Mouse (Mus musculus) lung, embryonic 15.5 days (tissue): ENCODE data around the gene Epgn. TPM values are rescaled to one million over a fixed set of nuclear protein-coding genes. Genes with fewer than 3 reads are reported as not detected.

Experiments used
- ATAC-seq: fragments of 200-750 bp; cut with Nextera tagmentation; 2 replicates; pipeline ENCODE4 v1.8.0; 2017; ENCODE audit warnings: moderate number of reproducible peaks, borderline replicate concordance; ENCODE audit not compliant: low FRiP score, low TSS enrichment; ENCODE audit errors: extremely low read depth
- H3K27ac ChIP-seq: fragments of 300-500 bp; sonication (generic); 2 replicates; pipeline ENCODE4 v1.5.1; 2015; ENCODE audit warnings: moderate library complexity, mild to moderate bottlenecking, inconsistent platforms
- H3K27me3 ChIP-seq: fragments of 300-500 bp; sonication (generic); 2 replicates; pipeline ENCODE4 v1.6.1; 2015; ENCODE audit warnings: inconsistent platforms
- H3K36me3 ChIP-seq: fragments of 300-500 bp; sonication (generic); 2 replicates; pipeline ENCODE4 v1.6.1; 2015; ENCODE audit warnings: inconsistent platforms
- H3K4me1 ChIP-seq: fragments of 300-500 bp; sonication (generic); 2 replicates; pipeline ENCODE4 v1.6.1; 2015; ENCODE audit warnings: inconsistent platforms
- H3K4me2 ChIP-seq: fragments of 300-500 bp; sonication (generic); 2 replicates; pipeline ENCODE4 v1.6.1; 2015; ENCODE audit warnings: inconsistent platforms, mild to moderate bottlenecking, moderate library complexity
- H3K4me3 ChIP-seq: fragments of 300-500 bp; sonication (generic); 2 replicates; pipeline ENCODE4 v1.5.1; 2015; ENCODE audit warnings: mild to moderate bottlenecking, inconsistent platforms
- H3K9ac ChIP-seq: fragments of 300-500 bp; sonication (generic); 2 replicates; pipeline ENCODE4 v1.6.1; 2015; ENCODE audit warnings: inconsistent platforms
- H3K9me3 ChIP-seq: fragments of 300-500 bp; sonication (generic); 2 replicates; pipeline ENCODE4 v1.6.1; 2016; ENCODE audit warnings: inconsistent platforms
- WGBS: fragments of 180-500 bp; shearing (Covaris S2); methylation state at CpG from one replicate; pipeline ENCODE4 v1.1.7; 2015; 5-methylcytosine and 5-hydroxymethylcytosine counted together
- polyA plus RNA-seq: library from polyadenylated mRNA; unstranded; fragments of >200 nt; fragmentation: Nextera tagmentation; extraction: Ambion mirVana; gene quantifications from 2 replicates; pipeline ENCODE4 v1.2.1, GENCODE M21; 2015

Epgn gene
- polyA plus RNA-seq: 0.16 TPM in 1 of 2 replicates, not detected in the other

DNA sequence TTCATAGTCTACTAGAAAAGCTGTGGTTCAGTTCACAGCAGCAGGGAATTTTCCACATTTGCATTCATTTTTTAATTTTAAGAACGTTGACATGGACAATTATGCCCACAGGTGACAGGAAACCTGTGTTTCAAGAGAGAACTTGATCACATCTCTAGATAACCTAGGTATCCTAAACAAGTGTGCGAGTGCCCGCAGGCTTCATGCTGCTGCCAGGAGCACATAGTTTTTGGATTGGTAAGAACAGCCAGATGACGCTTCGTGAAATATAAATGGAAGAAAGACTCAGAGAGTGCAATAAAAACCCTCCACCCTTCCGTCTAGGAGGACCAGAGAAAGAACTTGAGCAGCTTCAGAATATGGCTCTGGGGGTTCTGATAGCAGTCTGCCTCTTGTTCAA is at the start of gene Epgn:
Gene Epgn, plus strand, starts transcription at position 301 of the 400 bp plus-strand sequence.
- 83% methylated on average over 6 of the region's 6 CpGs for WGBS

DNA sequence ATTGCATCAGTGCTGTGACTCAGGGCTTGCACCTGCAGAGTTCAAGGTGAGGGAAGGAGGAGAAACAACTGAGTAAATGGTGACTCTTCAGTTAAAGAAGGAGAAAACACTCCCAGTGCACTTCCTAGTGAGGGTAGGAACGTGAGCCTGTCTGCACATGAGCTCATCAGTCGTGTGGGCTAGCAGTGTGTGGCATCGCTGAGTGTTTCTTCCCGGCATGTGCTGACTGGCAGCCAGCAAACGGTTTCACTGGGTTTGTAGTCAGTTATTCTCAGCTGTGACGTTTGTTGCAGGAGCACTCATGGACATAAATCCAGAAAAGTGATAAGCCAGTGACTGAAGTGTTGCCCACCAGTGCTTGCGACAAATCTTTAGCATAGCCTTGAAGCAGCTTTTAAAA is 47.0 kb upstream of the Epgn start:
- Histone ChIP-seq H3K36me3 (no peaks in the 10 kb centered on the region), H3K4me2 (no peak overlapping the region), H3K4me1 (no peaks in the 10 kb centered on the region), H3K9me3 (no peaks in the 10 kb centered on the region), H3K27me3 (no peaks in the 10 kb centered on the region), H3K27ac (no peak overlapping the region), H3K4me3 (no peak overlapping the region), H3K9ac (no peak overlapping the region)
- ATAC-seq: no peak
- 74% methylated on average over 7 of the region's 7 CpGs for WGBS

More for the DNA sequence above, at the start of gene Epgn:
- Histone ChIP-seq H3K4me2 (no peak within 1 kb of the TSS), H3K27me3 (no peaks in the 10 kb centered on the region; the same call in 1 of the 2 replicates), H3K9me3 (no peaks in the 10 kb centered on the region), H3K27ac (no peak within 1 kb of the TSS), H3K36me3 (no peaks in the 10 kb centered on the region), H3K4me1 (no peaks in the 10 kb centered on the region), H3K4me3 (no peak within 1 kb of the TSS), H3K9ac (no peak within 1 kb of the TSS)
- ATAC-seq: no peak

DNA sequence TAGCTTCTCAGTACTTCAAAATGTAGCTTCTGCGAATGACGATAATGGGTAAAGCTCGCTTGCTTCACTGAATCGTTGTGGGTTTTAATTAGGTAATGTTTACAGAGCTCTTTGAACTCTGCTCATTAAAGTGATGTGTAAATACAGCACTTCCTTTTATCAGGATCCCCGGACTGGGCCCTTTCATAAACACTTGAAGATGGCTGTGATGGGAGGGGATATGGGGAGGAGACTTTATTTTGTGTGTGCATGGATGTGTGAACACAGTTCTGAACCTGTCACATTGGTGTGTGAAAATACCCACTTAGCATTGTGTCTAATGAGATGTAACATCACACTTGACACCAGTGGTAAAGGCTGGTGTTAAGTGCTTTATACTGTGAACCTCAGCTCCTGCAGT is 39.7 kb upstream of the Epgn start:
- H3K4me3 ChIP-seq: no peak overlapping the region
- ATAC-seq: no peak
- WGBS: 24% methylated on average over 5 of the region's 5 CpGs
- H3K4me1 ChIP-seq: no peaks in the 10 kb centered on the region
- no peaks in the 10 kb centered on the region for H3K27me3 ChIP-seq
- no peak overlapping the region for H3K9ac ChIP-seq
- no peak overlapping the region for H3K27ac ChIP-seq
- H3K9me3 ChIP-seq: no peaks in the 10 kb centered on the region
- no peak overlapping the region for H3K4me2 ChIP-seq
- no peaks in the 10 kb centered on the region for H3K36me3 ChIP-seq

DNA sequence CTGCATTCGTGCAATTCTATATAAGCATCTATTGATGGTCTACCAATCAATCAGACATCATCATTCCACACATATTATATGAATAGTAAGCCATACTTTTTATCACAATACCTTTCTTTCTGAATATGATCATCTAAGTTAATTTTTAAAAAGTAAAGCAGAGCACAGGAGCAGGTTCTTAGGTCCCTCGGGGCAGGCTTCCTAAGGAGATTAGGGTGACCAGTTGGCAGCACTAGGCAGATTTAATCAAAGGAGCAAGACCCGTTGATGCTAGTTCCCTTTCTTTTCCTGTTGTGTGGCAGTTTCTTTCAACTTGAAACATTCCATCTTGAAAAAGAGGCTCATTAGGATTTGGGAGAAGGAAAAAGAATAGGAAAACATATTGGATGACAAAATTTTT is 39.1 kb upstream of the Epgn start:
- no peak overlapping the region for H3K4me3 ChIP-seq
- no peaks in the 10 kb centered on the region for H3K36me3 ChIP-seq
- ATAC-seq: no peak
- H3K27me3 ChIP-seq: no peaks in the 10 kb centered on the region
- H3K27ac ChIP-seq: no peak overlapping the region
- no peaks in the 10 kb centered on the region for H3K4me1 ChIP-seq
- no peak overlapping the region for H3K9ac ChIP-seq
- 77% methylated on average over 3 of the region's 3 CpGs for WGBS
- H3K9me3 ChIP-seq: no peaks in the 10 kb centered on the region
- H3K4me2 ChIP-seq: no peak overlapping the region

DNA sequence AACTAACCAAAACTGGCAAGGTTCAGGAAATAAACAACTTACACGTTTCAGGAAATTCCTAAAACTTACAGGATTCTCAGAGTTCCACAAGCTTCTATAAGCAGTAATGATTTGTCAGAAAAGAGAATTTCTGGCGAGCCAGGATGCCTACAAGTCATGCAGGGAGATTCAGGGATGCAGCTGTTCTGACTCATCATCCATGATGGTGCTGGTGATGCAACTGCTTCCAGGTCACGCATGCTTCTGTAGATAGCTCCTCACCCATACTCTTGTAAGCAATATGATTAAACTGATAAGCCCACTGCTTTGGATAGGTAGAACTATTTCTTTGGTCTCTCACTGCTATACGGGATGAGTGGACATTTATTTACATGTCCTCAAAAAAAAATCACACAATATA is 38.7 kb upstream of the Epgn start:
- no peaks in the 10 kb centered on the region for H3K9me3 ChIP-seq
- H3K4me1 ChIP-seq: no peaks in the 10 kb centered on the region
- WGBS: 80% methylated on average over 4 of the region's 4 CpGs
- no peak overlapping the region for H3K27ac ChIP-seq
- H3K4me2 ChIP-seq: no peak overlapping the region
- H3K9ac ChIP-seq: no peak overlapping the region
- H3K4me3 ChIP-seq: no peak overlapping the region
- ATAC-seq: no peak
- no peaks in the 10 kb centered on the region for H3K36me3 ChIP-seq
- no peaks in the 10 kb centered on the region for H3K27me3 ChIP-seq

DNA sequence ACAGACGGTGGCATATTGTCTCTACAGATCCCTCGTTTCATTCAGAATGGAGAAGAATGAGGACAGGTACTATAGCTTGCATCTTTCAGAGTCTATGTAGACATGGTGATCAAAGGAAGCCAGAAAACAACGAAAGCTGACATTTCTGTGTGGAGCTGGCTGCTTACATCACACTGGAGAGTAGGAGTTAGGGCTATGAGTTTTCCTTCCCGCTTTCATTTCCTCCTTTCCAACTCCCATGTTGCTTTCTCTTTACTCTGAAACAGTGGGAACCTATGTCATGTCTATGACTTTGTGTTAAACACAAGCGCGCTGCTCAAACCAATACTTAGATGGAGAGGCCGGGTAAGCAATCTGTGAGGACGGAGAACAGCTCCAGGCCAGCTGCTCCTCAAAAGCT is 27.3 kb upstream of the Epgn start:
- no peaks in the 10 kb centered on the region for H3K27me3 ChIP-seq
- no peak for ATAC-seq
- no peak overlapping the region for H3K4me2 ChIP-seq
- no peak overlapping the region for H3K4me3 ChIP-seq
- H3K9me3 ChIP-seq: no peaks in the 10 kb centered on the region
- no peaks in the 10 kb centered on the region for H3K36me3 ChIP-seq
- 88% methylated on average over 8 of the region's 8 CpGs for WGBS
- H3K27ac ChIP-seq: no peak overlapping the region
- no peaks in the 10 kb centered on the region for H3K4me1 ChIP-seq
- no peak overlapping the region for H3K9ac ChIP-seq

DNA sequence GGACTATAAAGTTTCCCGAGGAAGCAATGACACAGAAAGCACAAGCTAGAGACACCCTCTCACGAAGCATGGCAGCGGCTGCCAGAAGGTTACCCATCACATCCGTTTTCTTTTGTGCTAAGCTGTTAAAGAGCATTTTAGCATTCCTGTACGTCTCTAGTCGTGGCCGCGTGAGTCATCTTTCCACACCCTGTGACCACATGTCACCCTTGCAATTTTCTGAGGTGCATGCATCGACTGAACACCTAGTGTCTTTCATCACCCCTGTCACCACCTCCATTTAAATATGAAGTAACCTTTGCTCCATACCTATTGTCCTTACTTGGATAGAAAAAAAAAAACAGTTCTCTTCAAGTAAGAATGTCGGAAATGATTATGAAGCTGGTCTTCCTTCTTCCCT is 12.0 kb upstream of the Epgn start:
- no peak overlapping the region for H3K27ac ChIP-seq
- no peak overlapping the region for H3K9ac ChIP-seq
- no peak overlapping the region for H3K4me2 ChIP-seq
- 70% methylated on average over 10 of the region's 10 CpGs for WGBS
- H3K4me3 ChIP-seq: no peak overlapping the region
- no peaks in the 10 kb centered on the region for H3K36me3 ChIP-seq
- no peaks in the 10 kb centered on the region for H3K27me3 ChIP-seq
- H3K4me1 ChIP-seq: no peaks in the 10 kb centered on the region
- ATAC-seq: no peak
- no peaks in the 10 kb centered on the region for H3K9me3 ChIP-seq

DNA sequence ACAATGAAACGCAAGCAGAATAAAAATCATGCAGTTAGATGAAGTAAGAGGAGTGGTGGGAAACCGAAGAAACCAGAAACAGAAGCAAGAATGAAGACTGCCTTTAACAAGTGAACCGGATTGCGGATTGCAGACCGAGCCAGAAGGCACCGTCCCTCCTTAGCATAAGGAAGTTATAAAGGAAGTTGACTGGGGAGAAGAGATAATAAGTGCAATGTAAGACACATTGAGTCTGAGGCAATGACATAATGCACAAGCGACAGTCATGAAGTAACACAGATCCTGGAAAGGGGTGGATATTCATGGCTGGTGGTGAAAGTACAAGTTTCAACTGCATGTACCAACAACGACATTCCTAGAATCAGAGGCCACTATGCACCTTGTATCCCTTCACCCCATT is 4.2 kb upstream of the Epgn start:
- Histone ChIP-seq H3K4me2 (no peak overlapping the region), H3K27ac (no peak overlapping the region), H3K27me3 (no peaks in the 10 kb centered on the region), H3K9me3 (no peaks in the 10 kb centered on the region), H3K9ac (no peak overlapping the region), H3K36me3 (no peaks in the 10 kb centered on the region), H3K4me1 (no peaks in the 10 kb centered on the region), H3K4me3 (no peak overlapping the region)
- ATAC-seq: no peak
- 87% methylated on average over 8 of the region's 8 CpGs for WGBS

DNA sequence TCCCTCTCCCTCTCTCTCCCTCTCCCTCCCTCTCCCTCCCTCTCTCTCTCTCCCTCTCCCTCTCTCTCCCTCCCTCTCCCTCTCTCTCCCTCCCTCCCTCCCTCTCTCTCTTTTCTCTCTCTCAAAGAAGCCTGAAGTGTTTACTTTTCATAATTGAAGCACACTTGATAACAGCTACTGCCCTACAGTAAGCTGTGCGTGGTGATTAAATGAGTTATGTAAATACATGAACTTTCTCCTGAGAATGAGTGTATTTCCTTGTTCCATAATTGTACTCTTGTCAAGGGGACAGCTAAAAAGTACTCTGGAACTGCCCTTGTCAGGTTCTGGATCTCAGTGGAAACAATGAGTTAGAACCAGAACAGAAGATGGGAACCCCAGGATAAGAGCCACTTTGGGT is 576 bp downstream of the Epgn start:
- Histone ChIP-seq H3K27ac (no peak overlapping the region), H3K27me3 (no peaks in the 10 kb centered on the region; the same call in 1 of the 2 replicates), H3K9ac (no peak overlapping the region), H3K9me3 (no peaks in the 10 kb centered on the region), H3K4me3 (no peak overlapping the region), H3K4me2 (no peak overlapping the region), H3K4me1 (no peaks in the 10 kb centered on the region), H3K36me3 (no peaks in the 10 kb centered on the region)
- ATAC-seq: no peak
- 11% methylated on average over 1 of the region's 1 CpGs for WGBS

DNA sequence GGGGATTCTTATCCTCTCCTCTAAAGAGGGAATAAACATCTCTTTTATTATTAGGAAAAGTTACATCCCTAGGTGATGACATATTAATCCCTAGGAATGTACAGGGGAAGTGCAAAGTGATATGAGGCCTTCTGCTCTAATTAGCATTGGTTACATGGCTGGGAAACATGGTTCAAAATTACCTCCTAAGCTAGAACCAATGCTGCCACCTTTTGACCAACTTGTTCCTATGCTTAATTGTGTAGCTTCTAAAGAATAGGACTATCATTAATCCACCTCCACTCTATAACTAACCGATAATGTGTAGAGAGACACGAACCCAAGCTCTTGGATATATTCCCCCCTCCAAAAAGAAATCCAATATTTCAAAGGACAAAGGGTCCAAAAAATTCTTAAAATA is 3.4 kb downstream of the Epgn start:
- no peak overlapping the region for H3K4me3 ChIP-seq
- no peak overlapping the region for H3K4me2 ChIP-seq
- H3K36me3 ChIP-seq: no peaks in the 10 kb centered on the region
- no peaks in the 10 kb centered on the region for H3K9me3 ChIP-seq
- no peak overlapping the region for H3K27ac ChIP-seq
- no peaks in the 10 kb centered on the region for H3K4me1 ChIP-seq
- no peak for ATAC-seq
- H3K9ac ChIP-seq: no peak overlapping the region
- no peaks in the 10 kb centered on the region; the same call in 1 of the 2 replicates for H3K27me3 ChIP-seq
- WGBS: 80% methylated on average over 2 of the region's 2 CpGs

DNA sequence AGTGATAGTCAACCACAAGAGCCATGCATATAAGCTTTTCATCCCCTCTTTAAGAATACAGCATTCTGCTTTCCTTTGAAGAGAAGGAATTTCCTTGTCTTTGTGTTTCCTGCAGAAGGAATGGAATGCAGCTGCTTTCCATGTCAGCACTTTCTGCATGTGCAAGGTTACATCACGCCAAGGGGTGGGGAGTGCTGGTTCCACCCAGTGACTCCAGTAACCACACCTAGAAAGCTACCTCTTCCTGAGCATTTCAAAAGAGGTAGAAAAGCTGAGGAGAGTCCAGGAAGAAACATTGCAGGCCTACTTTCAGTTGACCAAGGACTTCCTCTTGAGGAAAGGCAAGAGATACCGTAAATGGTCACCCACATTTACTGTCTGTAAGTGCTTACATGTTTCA is 8.1 kb downstream of the Epgn start:
- Histone ChIP-seq H3K4me3 (no peak overlapping the region), H3K27ac (no peak overlapping the region), H3K27me3 (no peaks in the 10 kb centered on the region; the same call in 1 of the 2 replicates), H3K9me3 (no peaks in the 10 kb centered on the region), H3K9ac (no peak overlapping the region), H3K36me3 (no peaks in the 10 kb centered on the region), H3K4me1 (peaks cover 6% of the 10 kb centered on the region; the same call in 1 of the 2 replicates), H3K4me2 (no peak overlapping the region)
- WGBS: 79% methylated on average over 2 of the region's 2 CpGs
- ATAC-seq: no peak

DNA sequence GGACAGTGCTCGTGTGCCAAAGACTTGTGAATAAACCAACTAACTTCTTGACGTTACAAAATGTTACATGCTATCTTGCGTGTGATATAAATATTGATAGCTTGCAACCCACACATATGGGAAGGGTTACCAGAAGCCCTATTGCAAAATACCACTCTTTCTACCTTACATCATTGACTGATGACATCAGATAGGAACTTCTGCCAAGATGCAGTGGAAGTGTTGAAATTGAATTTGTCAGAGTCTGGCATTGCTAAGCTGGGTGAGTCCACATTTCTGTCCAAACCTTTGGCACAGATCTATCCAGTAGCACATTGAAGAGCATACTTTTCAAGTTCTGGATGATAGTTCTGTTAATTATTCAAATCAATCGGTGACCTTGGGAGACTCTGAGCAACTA is 9.4 kb downstream of the Epgn start:
- H3K9ac ChIP-seq: no peak overlapping the region
- H3K36me3 ChIP-seq: no peaks in the 10 kb centered on the region
- no peaks in the 10 kb centered on the region for H3K9me3 ChIP-seq
- WGBS: 69% methylated on average over 4 of the region's 4 CpGs
- no peak for ATAC-seq
- peaks cover 6% of the 10 kb centered on the region; the same call in 1 of the 2 replicates for H3K4me1 ChIP-seq
- no peaks in the 10 kb centered on the region for H3K27me3 ChIP-seq
- no peak overlapping the region for H3K4me2 ChIP-seq
- no peak overlapping the region for H3K4me3 ChIP-seq
- no peak overlapping the region for H3K27ac ChIP-seq

DNA sequence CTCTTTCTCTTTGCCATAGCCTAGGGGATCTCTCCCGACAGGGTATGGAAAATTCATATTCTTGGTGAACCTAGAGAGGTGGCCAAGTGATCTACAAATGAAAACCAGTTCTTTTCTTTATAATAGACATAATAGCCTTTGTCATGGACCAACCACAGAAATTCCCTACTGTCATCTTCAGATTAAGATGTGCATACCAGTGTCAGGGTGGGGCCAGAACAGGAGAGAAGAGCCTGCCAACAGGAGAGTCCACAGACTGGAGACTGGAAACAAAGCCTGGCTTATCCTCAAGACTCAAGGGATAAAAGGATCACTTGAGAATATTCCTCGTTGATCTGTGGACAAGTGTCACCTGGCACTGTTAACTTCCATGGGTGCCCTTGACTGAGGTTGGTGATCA is 10.5 kb downstream of the Epgn start:
- no peak overlapping the region for H3K27ac ChIP-seq
- H3K9ac ChIP-seq: no peak overlapping the region
- no peaks in the 10 kb centered on the region for H3K36me3 ChIP-seq
- no peak overlapping the region for H3K4me2 ChIP-seq
- no peaks in the 10 kb centered on the region for H3K27me3 ChIP-seq
- no peak for ATAC-seq
- H3K4me3 ChIP-seq: no peak overlapping the region
- no peaks in the 10 kb centered on the region for H3K9me3 ChIP-seq
- 76% methylated on average over 2 of the region's 2 CpGs for WGBS
- H3K4me1 ChIP-seq: peaks cover 6% of the 10 kb centered on the region; the same call in 1 of the 2 replicates
